Mouse (Mus musculus): ENCODE results near the gene S100b.

S100b gene

DNA sequence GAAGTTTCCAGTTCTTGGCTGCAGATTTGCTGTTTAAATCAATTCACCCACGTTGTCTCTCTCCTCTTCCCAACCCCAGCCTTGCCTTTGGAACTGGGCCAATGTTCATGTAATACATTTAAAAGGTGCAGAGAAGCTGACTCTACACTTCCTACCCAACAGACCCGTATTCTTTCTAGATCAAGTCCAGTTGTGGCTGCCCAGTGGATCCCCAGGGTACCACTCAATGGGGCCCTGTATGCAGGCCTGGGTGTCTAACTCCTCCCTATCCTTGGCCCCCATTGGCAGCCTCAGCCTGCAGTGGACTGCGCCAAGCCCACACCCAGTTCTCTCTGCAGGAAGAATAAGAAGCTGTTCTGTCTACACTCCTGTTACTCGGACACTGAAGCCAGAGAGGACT, at the start of gene S100b:
S100b (plus strand) TSS at position 318 of the 400 bp plus-strand sequence.
- peak; percentile 62 for DNase-seq (ENCODE audit: low read depth, low spot score)

DNA sequence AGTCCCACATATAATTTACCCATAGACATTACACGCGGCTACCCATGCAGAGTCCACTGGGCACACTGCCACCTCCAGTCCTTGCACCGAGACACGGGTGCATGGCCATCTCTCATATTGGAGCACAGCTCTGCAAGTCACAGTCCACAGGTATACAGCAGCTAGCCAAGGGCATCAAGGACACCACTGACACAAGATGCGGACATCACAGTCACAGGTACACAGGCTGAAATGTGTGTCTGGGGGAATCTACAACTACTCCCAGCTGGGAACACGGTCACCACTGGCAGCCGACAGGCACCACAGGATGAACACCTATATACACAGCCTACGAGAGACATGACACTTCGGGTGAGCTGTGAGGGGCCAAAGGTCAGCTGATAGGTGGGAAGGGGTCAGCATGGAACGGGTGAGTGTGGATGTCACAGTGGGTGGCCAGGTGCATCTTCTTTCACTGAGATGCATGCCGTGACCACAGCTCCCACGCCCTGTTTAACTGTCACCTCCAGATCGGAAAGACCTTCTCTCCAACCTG, 46.3 kb upstream of the S100b start:
- DNase-seq (ENCODE audit: low read depth, low spot score) = no peak

DNA sequence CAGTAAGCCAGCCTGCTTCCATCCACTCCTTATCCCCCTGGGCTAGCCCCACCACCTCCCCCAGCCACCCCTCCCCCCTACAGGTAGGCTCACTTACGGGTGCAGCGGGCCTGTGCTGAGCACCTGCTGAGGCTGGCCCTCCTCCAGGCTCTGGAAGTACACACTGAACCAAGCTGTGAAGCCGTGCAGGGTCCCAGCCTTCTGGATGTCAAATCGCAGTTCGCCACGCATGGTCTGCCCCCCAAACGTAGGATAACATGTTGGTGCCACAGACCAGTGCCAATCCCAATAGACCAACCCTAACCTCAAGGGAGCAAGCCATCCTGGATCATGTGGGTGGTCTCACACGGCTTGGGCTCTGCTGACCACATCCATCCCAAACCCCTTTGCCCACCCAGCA, 44.4 kb upstream of the S100b start:
- DNase-seq (ENCODE audit: low read depth, low spot score) = no peak

DNA sequence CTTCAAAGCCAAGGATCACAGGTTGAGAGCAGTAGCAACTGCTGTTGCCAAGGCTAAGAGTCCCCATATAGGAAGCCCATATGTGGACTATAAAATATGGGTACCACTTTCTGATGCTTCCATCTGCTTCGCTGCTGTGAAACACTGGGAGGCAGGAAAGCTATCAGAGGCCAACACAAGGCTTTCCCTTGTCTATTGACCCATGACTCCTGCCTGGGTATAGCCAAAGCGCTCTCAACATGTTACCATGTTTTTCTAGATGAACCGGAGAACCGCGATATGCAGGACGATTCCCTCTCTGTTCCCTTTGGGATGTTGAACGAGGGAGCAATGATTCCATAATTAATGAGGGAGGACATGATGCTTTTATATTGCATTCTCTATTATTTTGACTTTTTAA, 42.8 kb upstream of the S100b start:
- DNase-seq (ENCODE audit: low read depth, low spot score) = no peak

DNA sequence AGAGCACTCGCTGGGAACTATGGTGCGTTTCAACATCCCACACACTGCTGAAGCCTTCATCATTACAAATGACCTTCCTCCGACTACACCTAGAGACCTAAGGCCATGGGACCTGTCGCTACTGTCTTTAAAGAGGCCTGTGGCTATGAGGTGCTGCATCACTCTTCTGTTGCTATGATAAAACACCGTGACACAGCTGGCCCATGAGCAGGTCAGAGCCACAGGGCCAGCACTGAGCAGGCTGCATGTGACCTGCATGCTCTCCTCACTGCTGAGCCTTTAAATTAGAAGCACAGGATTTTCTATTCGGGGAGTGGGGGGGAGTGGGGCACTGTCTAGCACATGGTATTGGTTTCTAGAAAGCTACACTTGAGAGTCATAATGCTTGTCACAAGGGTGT, 41.5 kb upstream of the S100b start:
- no peak for DNase-seq (ENCODE audit: low read depth, low spot score)

DNA sequence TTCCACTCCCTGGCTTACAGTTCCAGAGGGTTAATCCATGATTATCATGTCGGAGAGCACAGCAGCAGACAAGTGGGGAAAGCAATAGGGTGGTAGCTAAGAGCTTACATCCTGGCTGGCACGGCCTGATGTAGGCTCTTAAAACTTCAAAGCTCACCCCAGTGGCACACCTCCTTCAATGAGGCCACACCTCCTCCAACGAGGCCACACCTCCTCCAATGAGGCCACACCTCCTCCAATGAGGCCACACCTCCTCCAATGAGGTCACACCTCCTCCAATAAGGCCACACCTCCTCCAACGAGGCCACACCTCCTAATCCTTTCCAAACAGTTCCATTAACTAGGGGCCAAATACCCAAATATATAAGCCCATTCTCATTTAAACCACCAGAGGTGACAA, 39.5 kb upstream of the S100b start:
- DNase-seq (ENCODE audit: low read depth, low spot score) = no peak

DNA sequence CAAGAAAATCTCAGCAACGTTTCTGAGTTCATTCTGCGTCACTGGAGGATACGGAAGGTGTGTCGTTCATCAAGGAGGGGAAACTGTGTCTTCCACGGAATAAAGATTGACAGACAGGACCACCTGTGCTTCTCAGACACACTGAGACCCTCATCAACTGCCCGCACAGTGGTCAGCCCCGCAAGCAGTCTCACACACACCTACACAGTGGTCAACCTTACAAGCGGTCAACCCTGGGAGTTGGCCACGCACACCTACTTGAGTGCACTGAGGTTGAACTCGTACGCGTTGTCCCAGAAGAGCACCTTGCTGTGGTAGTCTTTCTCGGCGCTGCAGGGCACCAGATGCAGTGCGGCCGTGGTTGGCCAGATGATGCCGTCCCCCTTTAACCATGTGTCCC, 36.6 kb upstream of the S100b start:
- no peak for DNase-seq (ENCODE audit: low read depth, low spot score)

DNA sequence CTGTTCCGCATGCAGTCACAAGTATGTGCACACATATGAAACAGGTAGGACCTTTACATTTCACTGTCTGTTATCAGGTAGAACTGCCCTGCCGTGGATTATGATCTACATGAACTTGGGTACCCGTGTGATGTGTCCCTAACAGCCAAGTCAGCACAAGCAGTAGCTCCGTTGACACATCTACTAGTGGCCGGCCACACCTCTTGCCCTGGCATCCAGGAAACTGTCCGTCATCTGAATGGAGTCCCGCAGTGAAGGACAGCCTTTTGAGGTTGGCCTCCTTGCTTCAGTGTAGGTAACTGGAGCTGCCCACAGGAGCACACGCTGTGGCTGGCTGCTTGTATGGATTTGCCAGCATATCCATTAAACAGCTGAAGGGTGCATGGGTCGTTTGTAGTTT, 35.4 kb upstream of the S100b start:
- no peak for DNase-seq (ENCODE audit: low read depth, low spot score)

DNA sequence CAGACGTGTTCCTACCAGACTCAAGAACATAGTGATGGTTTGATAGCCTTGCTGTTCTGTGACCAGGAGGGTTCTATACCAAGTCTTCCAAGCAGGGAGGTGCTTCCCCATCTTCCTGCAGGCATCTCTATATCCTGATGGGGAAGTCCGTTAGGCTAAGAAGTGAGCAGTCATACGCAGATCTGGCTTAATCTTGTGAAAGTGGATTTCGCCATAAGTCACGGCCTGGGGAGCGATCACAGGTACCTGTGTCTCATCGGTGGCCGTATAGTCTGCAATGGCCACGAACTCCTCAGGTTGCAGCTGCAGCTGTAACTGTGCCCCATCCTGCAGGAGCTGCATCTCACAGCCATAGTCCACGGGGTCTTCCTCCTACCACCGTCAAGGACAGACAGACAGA, 27.7 kb upstream of the S100b start:
- no peak for DNase-seq (ENCODE audit: low read depth, low spot score)

DNA sequence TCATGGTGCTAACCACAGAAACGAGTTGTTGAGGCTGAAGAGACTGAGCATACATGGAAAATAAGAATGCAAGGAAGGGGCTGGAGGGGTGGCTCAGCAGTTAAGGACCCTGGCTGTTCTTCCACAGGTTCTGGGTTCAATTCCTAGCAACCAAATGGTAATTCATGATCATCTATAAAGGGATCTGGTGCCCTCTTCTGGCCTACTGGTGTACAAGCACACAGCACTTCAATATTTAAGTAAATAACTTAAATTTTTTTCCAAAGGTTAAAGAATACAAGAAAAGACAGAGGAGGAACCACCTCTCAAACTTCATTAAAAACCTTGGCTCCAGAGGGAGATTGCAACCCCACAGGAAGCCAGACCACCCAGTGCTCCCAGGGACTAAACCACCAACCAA, 24.0 kb upstream of the S100b start:
- no peak for DNase-seq (ENCODE audit: low read depth, low spot score)

DNA sequence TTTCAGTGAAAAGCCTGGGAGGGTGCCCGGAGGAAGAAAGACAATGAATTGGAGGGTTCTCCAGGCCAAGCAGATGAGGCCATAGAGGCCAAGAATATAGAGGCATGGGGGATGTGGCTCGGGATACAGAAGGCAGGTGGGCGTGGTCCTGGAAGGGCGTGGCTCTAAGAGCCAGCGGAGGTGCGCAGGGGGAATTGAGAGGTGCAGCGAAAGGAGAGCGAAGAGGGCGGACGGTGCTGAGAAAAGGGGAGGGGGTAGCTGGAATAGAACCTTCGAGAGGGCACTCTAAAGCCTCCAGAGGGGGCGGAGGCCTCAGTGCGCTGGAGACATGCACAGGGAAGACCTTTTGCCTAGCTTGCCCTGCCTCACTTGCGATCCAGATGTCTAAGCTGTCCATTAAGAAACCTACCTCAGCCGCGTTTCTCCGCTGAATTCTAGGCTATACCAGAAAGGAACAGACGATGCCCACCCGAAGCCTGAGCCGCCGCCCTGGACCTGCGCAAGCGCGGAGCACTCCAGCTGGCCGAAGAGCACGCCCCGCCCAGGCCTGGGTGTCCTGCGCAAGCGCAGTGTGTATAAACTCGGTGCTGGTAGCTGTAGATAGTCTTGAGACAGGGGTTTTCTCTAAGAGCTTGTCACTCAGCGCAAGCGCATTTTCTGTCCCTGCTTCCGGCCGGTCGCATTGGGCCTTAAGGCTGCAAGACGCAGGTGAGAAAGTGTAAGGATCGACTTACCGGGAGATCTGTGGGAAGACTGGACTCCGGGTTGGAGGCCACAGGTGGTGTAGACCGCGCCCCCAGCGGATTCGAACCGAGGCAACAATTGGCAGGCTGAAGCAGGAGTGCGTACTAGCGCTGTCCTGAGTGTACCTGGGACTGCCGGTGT, 16.1 kb upstream of the S100b start, which contains the start of gene Prmt2:
Prmt2 (minus strand) TSS at position 525 of the 885 bp plus-strand sequence.
- DNase-seq (ENCODE audit: low read depth, low spot score) = peak; percentile 88

DNA sequence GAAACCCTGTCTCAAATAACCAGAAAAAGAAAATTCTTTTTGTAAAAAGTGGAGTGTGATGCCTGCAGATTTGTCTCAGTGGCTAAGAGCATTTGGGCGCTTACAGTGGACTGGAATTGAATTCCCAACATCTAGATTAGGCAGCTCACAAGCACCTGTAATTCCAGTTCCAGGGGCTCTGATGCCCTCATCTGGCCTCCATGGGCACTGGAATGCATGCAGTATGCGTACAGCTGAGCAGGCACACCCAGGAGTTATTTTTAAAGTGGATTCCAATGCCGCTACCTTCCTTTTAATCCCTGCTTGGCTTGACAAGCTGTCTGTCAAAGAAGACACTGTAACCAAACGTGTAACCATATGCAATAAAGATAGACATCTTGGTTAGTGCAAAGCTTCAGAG, 14.3 kb upstream of the S100b start:
- DNase-seq (ENCODE audit: low read depth, low spot score) = no peak

DNA sequence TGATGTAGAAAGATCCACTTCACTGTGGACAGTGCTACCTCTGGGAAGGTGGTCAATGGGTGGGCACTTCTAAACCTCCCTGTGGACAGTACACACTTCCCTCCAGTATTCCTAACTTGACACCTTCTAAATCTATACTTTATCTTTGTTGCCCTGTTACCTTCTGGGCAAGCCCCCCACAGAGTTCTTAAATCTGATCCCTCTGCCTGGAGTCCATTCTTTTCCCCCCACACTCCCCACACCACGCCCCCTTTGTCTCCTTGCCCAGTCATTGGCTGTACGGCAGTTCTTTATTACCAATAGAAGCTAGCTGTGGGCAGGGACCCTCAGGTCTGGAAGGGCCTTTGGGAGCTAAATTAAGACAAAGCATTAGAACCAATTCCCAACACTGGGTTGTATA, 8.5 kb upstream of the S100b start:
- DNase-seq (ENCODE audit: low read depth, low spot score) = no peak

DNA sequence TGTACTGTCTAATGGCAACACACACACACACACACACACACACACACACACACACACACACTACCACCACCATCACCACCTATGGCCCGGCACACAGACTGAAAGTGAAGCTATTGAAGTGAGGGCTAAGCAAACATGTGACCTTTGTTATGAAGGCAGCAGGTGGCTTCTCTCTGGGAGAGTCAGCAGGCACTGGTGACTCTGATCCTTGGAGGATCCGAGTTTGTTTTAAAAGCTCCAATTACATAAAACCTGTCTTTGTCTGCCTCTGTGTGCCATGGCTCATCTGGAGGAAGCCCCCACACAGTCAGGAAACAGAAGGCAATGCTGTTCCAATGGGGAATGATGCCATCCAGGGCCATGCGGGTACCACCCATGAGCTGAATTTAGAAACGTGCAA, 7.1 kb upstream of the S100b start:
- no peak for DNase-seq (ENCODE audit: low read depth, low spot score)

DNA sequence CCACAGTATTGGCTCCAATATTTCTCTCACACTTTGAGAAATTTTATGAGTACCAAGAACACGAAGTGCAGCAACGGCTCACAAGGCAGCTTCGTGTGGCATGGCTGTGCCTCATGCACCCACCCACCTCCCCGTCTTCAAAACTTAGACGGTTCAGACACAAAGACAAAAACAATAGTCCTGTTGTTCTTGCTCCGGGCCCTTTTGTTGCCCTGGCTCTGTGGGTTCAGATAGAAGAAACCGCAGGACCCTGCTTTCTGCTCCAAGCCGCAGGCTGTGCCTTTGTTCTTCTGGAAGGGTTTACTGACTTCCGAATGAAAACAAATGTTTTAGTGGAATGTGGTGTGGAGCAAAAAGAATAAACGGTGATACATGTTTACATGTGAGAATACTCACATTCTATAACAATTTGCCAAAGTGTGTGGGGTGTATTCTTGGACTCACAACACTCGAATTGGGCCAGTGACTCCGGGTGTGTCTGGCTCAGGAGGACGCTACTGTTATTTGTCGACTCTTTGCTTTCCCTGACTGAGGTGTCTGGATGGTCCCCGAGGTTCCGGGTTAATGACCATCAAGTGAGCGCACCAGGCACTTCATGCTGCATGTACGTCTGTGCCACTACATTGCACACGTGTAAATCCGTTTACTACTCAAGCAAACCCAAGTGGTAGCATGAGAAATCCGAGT, 5.5 kb upstream of the S100b start:
- DNase-seq (ENCODE audit: low read depth, low spot score) = no peak

DNA sequence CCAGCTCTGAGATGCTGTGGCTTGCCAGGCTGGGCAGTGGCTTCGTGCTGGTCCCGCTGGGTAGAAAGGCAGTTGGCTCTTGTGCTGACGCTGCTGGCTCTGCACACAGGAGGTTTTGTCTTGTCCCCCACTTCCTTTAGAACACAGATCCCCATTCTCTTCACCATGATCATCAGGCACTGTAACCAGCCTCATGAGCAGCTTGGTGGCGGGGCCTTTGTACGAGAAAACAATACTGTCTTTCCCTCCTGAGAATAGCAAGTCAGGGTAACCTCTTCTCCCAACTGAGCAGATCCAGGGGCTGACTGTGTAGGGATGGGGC, 5.0 kb upstream of the S100b start:
- no peak for DNase-seq (ENCODE audit: low read depth, low spot score)

DNA sequence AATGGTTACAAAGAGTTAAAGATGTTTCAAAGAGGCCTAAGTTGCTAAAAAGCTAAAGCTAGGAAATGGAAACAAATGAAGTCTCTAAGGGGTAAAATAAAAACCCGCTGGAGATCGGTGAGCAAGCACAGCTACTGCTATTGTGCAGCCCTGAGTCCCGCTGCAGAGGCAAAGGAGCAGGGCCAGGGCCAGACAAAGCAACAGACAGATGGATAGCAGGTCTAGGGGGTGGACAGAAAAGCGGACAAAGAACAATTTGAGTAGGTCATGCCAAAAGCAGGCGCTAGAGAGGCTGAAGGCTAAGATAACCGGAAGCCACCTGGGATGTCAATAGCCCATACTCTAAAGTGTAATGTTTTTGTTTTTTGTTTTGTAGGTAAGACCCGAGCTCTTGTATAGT, 2.8 kb upstream of the S100b start:
- no peak for DNase-seq (ENCODE audit: low read depth, low spot score)

DNA sequence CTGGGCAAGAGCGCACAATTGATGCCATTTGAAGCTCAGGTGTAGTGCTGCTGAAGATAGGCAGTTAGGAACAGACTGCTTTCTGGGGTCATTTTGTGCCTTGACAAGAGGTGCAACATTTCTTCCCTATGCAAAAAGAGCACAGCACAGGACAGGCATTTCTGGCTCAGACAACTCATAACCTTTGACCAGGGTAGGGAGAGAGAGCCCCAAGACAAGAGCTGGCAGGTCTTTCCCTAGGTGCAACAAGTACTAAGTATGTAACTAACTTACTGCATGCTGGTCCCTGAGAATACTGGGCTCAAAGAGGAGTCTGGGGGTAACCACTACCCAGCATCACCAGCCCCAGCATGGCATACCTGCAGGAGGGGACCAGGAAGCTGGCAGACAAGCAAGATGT, 574 bp upstream of the S100b start:
- no peak for DNase-seq (ENCODE audit: low read depth, low spot score)

DNA sequence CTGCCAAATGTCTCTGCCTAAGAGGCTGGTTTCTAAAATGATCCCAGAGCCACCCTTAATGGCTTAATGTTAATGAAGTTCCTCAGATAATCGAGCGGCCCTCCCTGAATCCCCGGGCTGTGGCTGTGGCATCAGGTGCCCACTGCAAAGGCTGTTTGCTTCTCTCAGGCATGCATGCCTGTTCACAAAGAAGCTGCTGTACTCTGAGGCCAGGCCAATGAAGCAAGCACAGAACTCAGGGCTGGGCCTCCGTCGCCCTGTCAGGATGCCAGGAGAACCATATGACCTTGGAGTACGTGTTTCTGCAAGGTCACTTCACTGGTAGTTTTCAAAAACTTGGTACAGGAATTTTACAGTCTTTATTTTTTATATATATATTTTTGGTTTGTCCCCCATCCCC, 2.0 kb downstream of the S100b start:
- no peak for DNase-seq (ENCODE audit: low read depth, low spot score)

DNA sequence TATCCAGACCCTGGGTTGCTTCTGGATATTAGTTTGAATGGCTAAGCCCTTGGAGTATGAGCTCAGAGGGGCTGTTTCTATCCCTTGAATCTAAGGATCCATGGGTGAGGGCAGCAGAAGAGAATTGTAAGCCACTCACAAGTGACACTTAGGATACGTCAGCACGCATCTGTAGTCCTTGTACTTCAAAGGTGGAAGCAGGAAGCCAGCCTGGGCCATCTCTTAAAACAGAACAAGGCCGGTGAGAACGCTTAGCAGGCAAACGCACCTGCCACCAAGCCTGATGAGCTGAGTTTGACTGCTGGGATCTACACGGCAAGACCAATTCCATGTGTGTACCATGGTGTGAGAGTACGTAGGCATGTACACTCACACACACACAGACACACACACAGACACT, 3.6 kb downstream of the S100b start:
- DNase-seq (ENCODE audit: low read depth, low spot score) = no peak

DNA sequence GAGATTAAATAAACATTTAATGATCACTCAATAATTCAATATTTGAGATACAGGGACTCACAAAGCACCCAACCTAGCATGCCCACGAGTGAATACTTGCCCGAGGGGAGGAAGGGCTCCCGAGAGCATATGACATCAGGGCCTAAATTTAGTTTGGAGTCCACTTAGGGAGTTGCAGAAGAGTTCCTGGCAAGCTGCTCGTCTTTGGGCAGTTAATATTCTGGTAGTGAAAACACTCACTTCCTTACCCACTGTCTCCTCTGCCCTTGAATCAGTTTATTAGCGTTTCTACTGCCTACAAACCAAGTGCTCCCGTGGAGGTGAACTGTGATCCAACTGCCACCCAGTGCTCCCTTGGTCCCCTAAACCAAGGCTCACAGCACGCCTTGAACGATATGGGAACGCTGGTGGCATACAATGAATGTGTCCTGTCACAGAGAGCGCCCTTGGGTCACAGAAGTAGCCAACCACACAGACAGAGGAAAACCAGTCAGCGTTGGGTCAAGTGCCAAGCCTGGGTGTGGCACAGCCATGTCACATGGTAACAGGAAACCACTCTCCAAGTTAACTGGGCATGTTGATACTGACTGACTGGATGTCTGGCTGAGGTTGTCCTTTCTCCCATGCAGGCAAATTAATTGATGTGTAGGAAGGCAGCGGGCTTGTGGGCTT, 4.2 kb downstream of the S100b start:
- no peak for DNase-seq (ENCODE audit: low read depth, low spot score)

DNA sequence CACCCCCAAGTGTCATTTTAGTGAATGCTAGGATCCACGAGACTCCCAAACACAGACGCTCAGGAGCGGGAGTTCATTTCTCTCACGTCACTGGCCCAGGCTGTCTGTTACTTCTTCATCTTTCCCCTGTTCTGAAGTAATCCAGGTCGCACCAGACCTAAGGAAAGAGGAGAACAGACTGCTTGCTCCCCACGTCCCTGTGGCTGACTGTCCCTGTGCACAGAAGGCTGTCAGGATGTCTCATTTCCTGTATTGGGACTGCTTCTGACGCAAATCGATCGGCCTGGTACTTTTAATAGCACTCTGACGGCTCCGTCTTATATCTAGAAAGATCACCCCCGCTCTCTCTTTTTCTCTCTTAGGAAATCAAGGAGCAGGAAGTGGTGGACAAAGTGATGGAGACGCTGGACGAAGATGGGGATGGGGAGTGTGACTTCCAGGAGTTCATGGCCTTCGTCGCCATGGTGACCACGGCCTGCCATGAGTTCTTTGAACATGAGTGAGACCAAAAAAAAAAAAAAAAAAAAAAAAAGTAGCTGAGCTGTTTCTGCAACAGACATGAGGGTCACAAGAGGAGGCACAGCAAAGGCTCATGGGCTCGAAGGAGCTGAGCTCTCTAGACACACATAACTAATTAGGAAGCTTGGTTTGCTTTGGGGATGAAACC, 6.0 kb downstream of the S100b start:
- no peak for DNase-seq (ENCODE audit: low read depth, low spot score)

Measured in telencephalon, adult 2 months (tissue).